Mouse (Mus musculus): Measurements from ENCODE around the gene Tent5b.
A peak's percentile ranks its signal among the peaks of the same experiment; 100 is the strongest.

The Tent5b gene

DNA sequence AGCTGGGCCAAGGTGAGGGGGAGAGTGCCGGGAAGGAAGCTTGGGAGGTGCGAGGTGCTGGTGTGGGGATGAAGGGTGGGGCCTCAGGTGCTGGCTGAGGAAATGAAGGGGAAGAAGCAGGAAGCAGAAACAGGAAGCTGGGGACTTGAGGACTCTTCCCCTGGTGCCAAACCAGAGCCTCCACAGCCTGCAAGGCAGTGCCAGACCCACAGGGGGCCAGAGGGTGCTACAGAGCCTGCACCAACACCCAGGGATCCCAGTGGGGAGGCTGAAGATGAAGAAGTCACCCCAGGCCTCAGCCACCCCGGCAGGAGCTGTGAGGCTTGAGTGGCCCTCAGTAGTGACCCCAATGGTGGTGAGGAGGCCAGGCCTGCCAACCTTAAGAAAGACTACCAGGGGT is 21.9 kb upstream of the Tent5b start:
- no peak for TF ChIP-seq GATA4 (IDR thresholded peaks at IDR 0.05; ENCODE audit: insufficient replicate concordance, low read length)

DNA sequence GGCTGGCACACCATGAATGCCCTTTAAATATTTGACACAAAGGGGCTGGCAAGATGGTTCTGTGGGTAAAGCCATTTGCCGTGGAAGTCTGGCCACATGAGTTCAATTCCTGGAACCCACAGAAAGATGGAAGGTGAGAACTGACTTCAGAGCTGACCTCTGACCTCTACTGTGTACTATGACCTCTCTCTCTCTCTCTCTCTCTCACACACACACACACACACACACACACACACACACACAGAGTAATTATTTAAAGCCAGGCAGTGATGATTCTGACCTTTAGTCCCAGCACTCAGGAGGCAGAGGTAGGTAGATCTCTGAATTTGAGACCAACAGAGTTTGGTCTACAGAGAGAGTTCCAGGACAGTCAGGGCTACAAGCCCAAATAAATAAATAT is 19.9 kb upstream of the Tent5b start:
- no peak for TF ChIP-seq GATA4 (IDR thresholded peaks at IDR 0.05; ENCODE audit: insufficient replicate concordance, low read length)

DNA sequence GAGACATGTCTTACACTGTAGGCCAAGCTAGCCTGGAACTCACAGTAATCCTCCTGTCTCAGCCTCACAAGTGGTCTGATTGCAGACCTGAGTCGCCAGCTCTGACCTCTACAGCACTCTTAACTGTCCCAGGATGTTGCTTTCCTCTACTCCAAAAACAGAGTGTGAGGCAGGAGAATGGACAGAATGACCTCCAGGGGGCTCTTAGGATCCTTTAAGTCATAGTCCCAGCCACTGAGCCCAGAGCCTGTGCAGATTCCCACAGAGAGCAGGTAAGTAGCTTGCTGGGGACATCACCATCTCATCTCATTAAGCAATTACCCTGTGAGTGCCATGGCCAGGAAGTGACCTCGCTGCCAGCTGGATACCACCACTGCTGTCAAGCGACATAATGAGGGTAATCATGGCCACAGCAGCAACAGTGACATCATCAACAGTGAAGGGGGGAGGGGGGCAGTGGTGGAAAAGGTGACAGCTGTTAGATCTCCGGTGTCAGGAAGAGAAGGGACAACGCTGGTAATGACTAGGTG is 19.1 kb upstream of the Tent5b start:
- no peak for TF ChIP-seq GATA4 (IDR thresholded peaks at IDR 0.05; ENCODE audit: insufficient replicate concordance, low read length)

- no peak for TF ChIP-seq GATA4 (IDR thresholded peaks at IDR 0.05; ENCODE audit: insufficient replicate concordance, low read length)
These were observed 18.6 kb upstream of the Tent5b start for GRCm38 (mm10) chr4:133461362-133461761.

- TF ChIP-seq GATA4 (IDR thresholded peaks at IDR 0.05; ENCODE audit: insufficient replicate concordance, low read length) = peak; percentile 56; the same call in 1 of the 2 replicates
These were observed 16.7 kb upstream of the Tent5b start for GRCm38 (mm10) chr4:133463184-133463583.

GRCm38 (mm10) chr4:133468080-133468479 is 11.9 kb upstream of the Tent5b start:
- no peak for TF ChIP-seq GATA4 (IDR thresholded peaks at IDR 0.05; ENCODE audit: insufficient replicate concordance, low read length)

DNA sequence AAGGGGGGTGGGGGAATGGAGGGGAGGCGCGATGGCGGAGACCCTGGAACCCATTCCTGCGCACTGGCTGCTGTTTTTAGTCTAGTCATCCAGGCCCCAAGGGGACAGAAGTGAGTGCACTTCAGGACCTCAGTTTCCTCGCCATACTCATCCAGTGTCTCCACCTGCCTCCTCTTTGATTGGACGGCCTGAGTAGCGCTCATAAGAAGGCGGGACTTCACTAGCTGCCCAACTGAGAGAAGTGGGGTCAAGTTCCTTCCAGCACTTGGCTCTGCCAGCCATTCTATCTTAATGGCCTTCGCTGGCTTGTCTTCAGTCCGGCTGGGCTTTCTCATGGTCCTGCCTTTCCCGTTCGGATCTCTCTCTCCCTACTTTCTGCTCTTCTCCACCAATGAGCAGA is 10.8 kb upstream of the Tent5b start:
- TF ChIP-seq GATA4 (IDR thresholded peaks at IDR 0.05; ENCODE audit: insufficient replicate concordance, low read length) = no peak

DNA sequence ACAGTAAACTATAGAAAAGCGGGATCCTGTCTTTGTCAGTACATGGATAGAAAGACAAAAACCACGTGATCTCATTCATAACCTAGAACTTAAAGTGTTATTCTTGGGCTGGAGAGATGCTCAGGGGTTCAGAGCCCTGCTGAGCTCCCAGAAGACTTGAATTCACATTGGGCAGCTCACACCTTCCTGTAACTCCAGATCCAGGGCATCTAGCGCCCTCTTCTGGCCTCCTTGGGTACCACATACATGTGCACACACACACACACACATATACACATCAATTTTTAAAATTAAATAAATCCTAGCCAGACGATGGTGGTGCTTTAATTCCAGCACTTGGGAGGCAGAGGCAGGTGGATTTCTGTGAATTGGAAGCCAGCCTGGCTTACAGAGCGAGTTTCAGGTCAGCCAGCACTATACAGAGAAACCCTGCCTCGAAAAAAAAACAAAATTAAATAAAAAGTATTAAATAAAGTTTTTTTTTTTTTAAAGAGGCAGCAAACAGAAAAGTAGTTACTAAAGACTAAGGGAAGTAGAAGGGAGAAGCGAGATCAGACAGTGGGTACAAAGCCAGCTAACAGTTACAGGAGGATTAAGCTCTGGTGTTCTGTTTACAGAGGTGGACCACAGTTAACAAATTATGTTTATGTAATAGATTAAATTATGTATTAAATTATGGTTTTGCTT is 8.7 kb upstream of the Tent5b start:
- TF ChIP-seq GATA4 (IDR thresholded peaks at IDR 0.05; ENCODE audit: insufficient replicate concordance, low read length) = no peak

DNA sequence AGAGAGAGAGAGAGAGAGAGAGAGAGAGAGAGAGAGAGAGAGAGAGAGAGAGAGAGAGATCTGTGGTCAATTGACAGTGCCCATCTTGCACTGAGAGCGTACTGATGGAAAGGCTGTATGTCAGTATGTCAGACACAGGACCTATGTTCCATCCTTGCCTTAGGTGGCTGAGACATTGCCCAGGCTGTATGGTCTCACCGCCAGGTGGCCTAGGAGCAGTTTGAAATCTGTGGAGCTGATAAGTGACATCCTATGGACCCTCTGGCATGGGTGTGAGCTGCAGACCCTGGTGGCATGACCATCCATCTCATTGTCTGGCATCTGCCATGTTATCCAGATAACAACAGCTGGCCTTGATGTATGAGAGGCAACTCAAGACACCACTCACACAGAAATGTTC is 6.1 kb upstream of the Tent5b start:
- no peak for TF ChIP-seq GATA4 (IDR thresholded peaks at IDR 0.05; ENCODE audit: insufficient replicate concordance, low read length)

- TF ChIP-seq GATA4 (IDR thresholded peaks at IDR 0.05; ENCODE audit: insufficient replicate concordance, low read length) = no peak
These were observed 229 bp downstream of the Tent5b start for GRCm38 (mm10) chr4:133480185-133480537.

DNA sequence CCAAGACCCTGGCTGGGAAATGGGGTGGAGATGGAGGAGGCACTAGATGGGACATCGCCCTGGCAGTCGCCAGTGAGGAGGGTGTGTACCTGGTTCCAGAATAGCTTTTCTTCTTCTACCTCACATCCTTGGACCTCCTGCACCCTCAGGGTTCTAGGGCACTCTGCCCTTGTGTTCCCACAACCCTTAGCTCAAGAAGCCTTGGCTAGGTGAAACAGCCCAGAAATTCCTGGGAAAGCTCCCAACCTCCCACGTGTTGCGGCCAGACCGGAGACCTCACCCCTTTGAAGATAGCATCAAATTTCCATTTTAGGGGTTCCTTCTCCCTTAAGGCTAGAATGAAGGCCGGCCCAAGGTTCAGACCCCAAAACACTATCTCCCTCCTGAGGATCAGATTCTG is 822 bp downstream of the Tent5b start:
- TF ChIP-seq GATA4 (IDR thresholded peaks at IDR 0.05; ENCODE audit: insufficient replicate concordance, low read length) = no peak

- TF ChIP-seq GATA4 (IDR thresholded peaks at IDR 0.05; ENCODE audit: insufficient replicate concordance, low read length) = no peak
These were observed 1.6 kb downstream of the Tent5b start for GRCm38 (mm10) chr4:133481488-133481887.

GRCm38 (mm10) chr4:133482479-133482878 is 2.5 kb downstream of the Tent5b start:
- no peak for TF ChIP-seq GATA4 (IDR thresholded peaks at IDR 0.05; ENCODE audit: insufficient replicate concordance, low read length)

- TF ChIP-seq GATA4 (IDR thresholded peaks at IDR 0.05; ENCODE audit: insufficient replicate concordance, low read length) = no peak
These were observed 4.5 kb downstream of the Tent5b start for GRCm38 (mm10) chr4:133484266-133485025.

- TF ChIP-seq GATA4 (IDR thresholded peaks at IDR 0.05; ENCODE audit: insufficient replicate concordance, low read length) = no peak
These were observed 5.9 kb downstream of the Tent5b start for GRCm38 (mm10) chr4:133485691-133486425.

All from liver, adult (tissue).